Mouse (Mus musculus) spleen, embryonic (tissue): Measurements from ENCODE around the gene Car5b.

ENCODE experiments used
- CTCF ChIA-PET: fragments of 350-600 bp; sonication (Branson Sonifier 250); formaldehyde crosslinking; loops from one replicate; lab custom pipeline; 2022; lab: Charles Lee

The Car5b gene

GRCm38 (mm10) chrX:164027607-164028289, at the start of gene Car5b:
Gene Car5b (minus strand): TSS chrX:164027997.
- CTCF ChIA-PET: interaction anchor here (0.5 kb wide), 1 partner anchor 1229 kb away, joined by 3 read pairs; no protein-coding TSS in a partner anchor

GRCm38 (mm10) chrX:164076040-164076775, 48.4 kb upstream of the Car5b start, which contains the start of gene Siah1b:
Gene Siah1b (minus strand): TSS chrX:164076493.
- CTCF ChIA-PET: no interaction called here

GRCm38 (mm10) chrX:164068968-164069367, 41.2 kb upstream of the Car5b start:
- CTCF ChIA-PET: no interaction called here

- CTCF ChIA-PET: no interaction called here
These were observed 38.4 kb upstream of the Car5b start for GRCm38 (mm10) chrX:164066185-164066584.

- CTCF ChIA-PET: no interaction called here
These were observed 31.3 kb upstream of the Car5b start for GRCm38 (mm10) chrX:164059070-164059469.

GRCm38 (mm10) chrX:164058523-164058922, 30.7 kb upstream of the Car5b start:
- CTCF ChIA-PET: no interaction called here

- CTCF ChIA-PET: no interaction called here
These were observed 27.9 kb upstream of the Car5b start for GRCm38 (mm10) chrX:164055726-164056125.

GRCm38 (mm10) chrX:164046736-164047135, 18.9 kb upstream of the Car5b start:
- CTCF ChIA-PET: no interaction called here

- CTCF ChIA-PET: no interaction called here
These were observed 14.3 kb upstream of the Car5b start for GRCm38 (mm10) chrX:164042069-164042468.

GRCm38 (mm10) chrX:164038882-164039281, 11.1 kb upstream of the Car5b start:
- CTCF ChIA-PET: no interaction called here

- CTCF ChIA-PET: no interaction called here
These were observed 8.1 kb upstream of the Car5b start for GRCm38 (mm10) chrX:164035931-164036330.

- CTCF ChIA-PET: no interaction called here
These were observed 7.6 kb upstream of the Car5b start for GRCm38 (mm10) chrX:164035401-164035800.

GRCm38 (mm10) chrX:164032526-164032925, 4.7 kb upstream of the Car5b start:
- CTCF ChIA-PET: no interaction called here

- CTCF ChIA-PET: no interaction called here
These were observed 12.2 kb downstream of the Car5b start for GRCm38 (mm10) chrX:164015636-164016035.

GRCm38 (mm10) chrX:164014956-164015355, 12.8 kb downstream of the Car5b start:
- CTCF ChIA-PET: no interaction called here

- CTCF ChIA-PET: no interaction called here
These were observed 14.5 kb downstream of the Car5b start for GRCm38 (mm10) chrX:164013318-164013717.

GRCm38 (mm10) chrX:164004809-164005208, 23.0 kb downstream of the Car5b start:
- CTCF ChIA-PET: interaction anchor here (0.6 kb wide), 1 partner anchor 248 kb away, joined by 3 read pairs; no protein-coding TSS in a partner anchor

- CTCF ChIA-PET: no interaction called here
These were observed 27.9 kb downstream of the Car5b start for GRCm38 (mm10) chrX:163999848-164000247.

- CTCF ChIA-PET: no interaction called here
These were observed 31.0 kb downstream of the Car5b start for GRCm38 (mm10) chrX:163996754-163997153.

- CTCF ChIA-PET: interaction anchor here (0.6 kb wide), 1 partner anchor 14 kb away, joined by 4 read pairs; no protein-coding TSS in a partner anchor
These were observed 40.0 kb downstream of the Car5b start for GRCm38 (mm10) chrX:163987718-163988374.

GRCm38 (mm10) chrX:163982129-163982528, 45.7 kb downstream of the Car5b start:
- CTCF ChIA-PET: no interaction called here

- CTCF ChIA-PET: no interaction called here
These were observed 46.3 kb downstream of the Car5b start for GRCm38 (mm10) chrX:163981500-163981899.
